Mouse (Mus musculus) small intestine, adult 2 months (tissue): Measurements from ENCODE around the gene Ddx50. TPM values are rescaled to one million over a fixed set of nuclear protein-coding genes. Genes with fewer than 3 reads are reported as not detected.
"Not testable (repeated sequence)": the region's sequence is repeated elsewhere in the genome, so short reads cannot be mapped to it uniquely, and the experiment has no call there.

Experiments used
- H3K27ac ChIP-seq: fragments of 200-500 bp; 2 replicates; pipeline ENCODE4 v1.5.1; 2012; ENCODE audit warnings: low read depth, low read length, control low read depth, inconsistent platforms; ENCODE audit not compliant: insufficient read depth
- H3K27me3 ChIP-seq: fragments of 200-500 bp; 2 replicates; pipeline ENCODE4 v1.6.1; 2012; ENCODE audit warnings: mild to moderate bottlenecking, moderate library complexity, low read length, inconsistent platforms; ENCODE audit not compliant: control insufficient read depth, insufficient read depth
- H3K36me3 ChIP-seq: fragments of 200-500 bp; 2 replicates; pipeline ENCODE4 v1.6.1; 2012; ENCODE audit warnings: mild to moderate bottlenecking, low read length, control low read depth, inconsistent platforms; ENCODE audit not compliant: control insufficient read depth, insufficient read depth
- H3K4me1 ChIP-seq: fragments of 200-500 bp; 2 replicates; pipeline ENCODE4 v1.6.1; 2012; ENCODE audit warnings: low read length, inconsistent platforms, mixed read lengths; ENCODE audit not compliant: control insufficient read depth, insufficient read depth, insufficient read length
- H3K4me3 ChIP-seq: fragments of 200-500 bp; 2 replicates; pipeline ENCODE4 v1.5.1; 2012; ENCODE audit warnings: low read depth, mild to moderate bottlenecking, control low read depth, inconsistent platforms, low read length, moderate library complexity
- CTCF ChIP-seq: fragments of 200-500 bp; IDR thresholded peaks from 2 replicates; pipeline ENCODE4 v1.5.1; 2012; ENCODE audit warnings: low read depth, mild to moderate bottlenecking, control low read depth, inconsistent platforms, low read length, moderate library complexity, mixed read lengths; ENCODE audit not compliant: insufficient replicate concordance, insufficient read length; ENCODE audit errors: extremely low read depth
- POLR2A ChIP-seq: fragments of 200-500 bp; IDR thresholded peaks from 2 replicates; pipeline ENCODE4 v1.6.1; 2012; ENCODE audit warnings: low read depth, mild to moderate bottlenecking, control low read depth, inconsistent platforms, low read length, moderate library complexity
- WGBS: fragments of 180-500 bp; shearing (Covaris S2); methylation state at CpG from one replicate; pipeline ENCODE4 v1.1.7; 2018; 5-methylcytosine and 5-hydroxymethylcytosine counted together
- polyA plus RNA-seq: library from polyadenylated mRNA; depleted of rRNA; stranded (reverse); fragments of >200 nt; gene quantifications from 2 replicates; pipeline ENCODE4 v1.2.3, GENCODE M21; 2012

Gene Ddx50
- polyA plus RNA-seq, 1 experiment = 2.8 TPM

DNA sequence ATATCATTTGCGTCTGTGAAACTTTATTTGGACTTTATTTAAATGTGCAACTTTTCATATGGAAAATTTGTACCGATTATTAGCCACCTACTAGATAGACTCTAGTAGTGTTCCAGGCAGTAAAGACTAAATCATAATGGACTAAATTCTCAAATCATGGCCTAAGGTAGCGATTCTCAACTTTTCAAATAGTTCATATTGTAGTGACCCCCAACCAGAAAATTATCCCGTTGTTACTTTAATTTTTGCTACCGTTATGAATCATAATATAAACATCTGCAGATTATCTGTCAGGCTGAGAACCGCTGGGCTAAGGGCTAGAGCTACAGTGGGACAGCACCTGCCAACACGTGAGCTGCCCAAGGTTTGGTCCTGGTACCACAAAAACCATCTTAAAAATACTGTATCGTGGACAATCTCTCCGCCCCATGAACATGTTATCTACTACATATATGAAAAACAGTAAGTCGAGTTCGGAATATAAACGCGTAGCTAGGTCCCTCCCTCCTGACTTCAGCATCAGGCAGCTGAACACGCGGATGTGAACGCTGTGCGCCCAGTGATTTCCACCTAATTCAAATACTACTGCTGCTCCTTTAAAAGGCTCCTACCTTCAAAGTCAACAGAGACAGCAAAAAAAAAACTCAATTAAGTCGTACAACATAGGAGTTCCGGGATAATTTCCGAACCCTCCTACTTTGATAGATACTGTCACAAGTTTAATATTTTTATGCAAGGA, 49.8 kb downstream of the Ddx50 start:
- no peak for TF ChIP-seq POLR2A
- no peak for TF ChIP-seq CTCF
- no peak overlapping the region for H3K27ac ChIP-seq
- peaks cover 14% of the 10 kb centered on the region for H3K36me3 ChIP-seq
- WGBS = 8% methylated on average over 20 of the region's 20 CpGs
- H3K27me3 ChIP-seq = no peaks in the 10 kb centered on the region
- H3K4me3 ChIP-seq = peak overlapping the region; percentile 93
- H3K4me1 ChIP-seq = peaks cover 5% of the 10 kb centered on the region

DNA sequence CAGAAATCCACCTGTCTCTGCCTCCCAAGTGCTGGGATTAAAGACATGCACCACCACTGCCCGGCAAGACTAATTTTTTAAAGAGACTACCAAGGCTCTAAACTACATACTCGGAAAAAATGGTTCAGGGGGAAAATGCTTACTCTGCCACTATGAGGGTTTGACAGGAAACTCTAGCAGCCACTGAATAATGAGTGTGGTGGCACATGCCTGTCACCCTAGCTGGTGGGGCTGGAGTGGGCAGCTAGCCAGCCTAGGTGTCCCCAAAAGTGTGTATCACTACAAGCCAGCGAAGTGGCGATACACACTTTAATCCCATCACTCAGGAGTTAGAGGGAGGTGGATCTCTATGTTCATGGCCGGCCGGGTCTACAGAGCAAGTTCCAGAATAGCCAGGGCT, 51.0 kb downstream of the Ddx50 start:
- Histone ChIP-seq H3K27ac (no peak overlapping the region), H3K4me1 (peaks cover 5% of the 10 kb centered on the region), H3K4me3 (no peak overlapping the region), H3K36me3 (peaks cover 20% of the 10 kb centered on the region), H3K27me3 (no peaks in the 10 kb centered on the region)
- TF ChIP-seq POLR2A (no peak), CTCF (no peak)
- 77% methylated on average over 6 of the region's 6 CpGs for WGBS

DNA sequence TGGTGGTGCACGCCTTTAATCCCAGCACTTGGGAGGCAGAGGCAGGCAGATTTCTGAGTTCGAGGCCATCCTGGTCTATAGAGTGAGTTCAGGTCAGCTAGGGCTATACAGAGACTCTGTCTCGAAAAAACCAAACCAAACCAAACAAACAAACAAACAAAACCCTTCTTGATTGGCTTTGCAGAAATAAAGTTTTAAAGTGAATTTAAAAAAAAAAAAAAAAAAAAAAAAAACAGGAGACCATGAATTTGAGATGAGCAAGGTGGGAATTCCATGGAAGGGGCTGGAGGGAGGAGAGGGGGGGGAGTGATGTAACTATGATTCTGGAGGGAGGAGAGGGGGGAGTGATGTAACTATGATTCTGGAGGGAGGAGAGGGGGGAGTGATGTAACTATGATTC, 51.7 kb downstream of the Ddx50 start:
- not testable (repeated sequence) for H3K4me3 ChIP-seq, H3K4me1 ChIP-seq, H3K27me3 ChIP-seq, H3K27ac ChIP-seq
- peaks cover 24% of the 10 kb centered on the region for H3K36me3 ChIP-seq
- 91% methylated on average over 3 of the region's 3 CpGs for WGBS

DNA sequence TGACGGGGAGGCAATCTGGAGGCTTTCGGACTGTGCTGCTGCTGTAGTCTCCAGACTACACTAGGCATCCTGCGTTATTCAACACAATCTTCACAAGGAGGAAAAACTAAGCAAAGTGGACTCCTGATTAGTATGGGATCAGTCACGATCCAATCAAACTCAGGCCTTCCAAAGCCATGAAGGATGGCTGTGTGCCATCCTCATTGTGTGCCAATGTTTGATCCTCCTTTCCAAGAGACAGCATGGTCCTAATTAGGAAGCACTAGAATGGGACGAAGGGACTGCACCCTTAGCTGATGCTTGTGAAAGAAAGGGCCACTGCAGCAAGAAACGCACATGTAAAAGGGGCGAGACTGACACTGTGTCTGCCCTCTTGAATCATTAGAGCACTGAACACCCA, 58.5 kb downstream of the Ddx50 start:
- Histone ChIP-seq H3K27me3 (no peaks in the 10 kb centered on the region), H3K4me1 (no peaks in the 10 kb centered on the region), H3K4me3 (no peak overlapping the region), H3K36me3 (peaks cover 67% of the 10 kb centered on the region), H3K27ac (no peak overlapping the region)
- WGBS = 86% methylated on average over 7 of the region's 7 CpGs
- TF ChIP-seq CTCF (no peak), POLR2A (no peak)

DNA sequence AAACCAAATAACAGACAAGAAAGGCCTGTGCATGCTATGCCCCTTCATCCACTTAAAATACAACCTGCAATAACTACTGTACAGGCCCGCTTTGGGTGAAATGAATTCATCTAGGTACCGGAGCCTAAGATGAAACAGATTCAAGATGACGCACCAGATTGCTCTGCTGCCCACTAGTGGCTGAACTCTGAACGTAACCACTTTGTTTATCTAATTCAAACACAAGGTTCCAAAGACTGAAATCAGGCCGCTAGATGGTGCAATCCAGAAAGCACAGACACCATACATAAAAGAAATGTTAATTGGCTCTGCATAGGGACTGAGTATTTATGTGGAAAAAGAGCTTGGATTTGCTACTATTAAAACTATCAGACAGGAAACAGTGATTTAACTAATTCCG, 60.8 kb downstream of the Ddx50 start:
- Histone ChIP-seq H3K4me1 (no peaks in the 10 kb centered on the region), H3K27me3 (no peaks in the 10 kb centered on the region), H3K27ac (no peak overlapping the region), H3K4me3 (no peak overlapping the region), H3K36me3 (peaks cover 68% of the 10 kb centered on the region)
- 19% methylated on average over 6 of the region's 6 CpGs for WGBS
- TF ChIP-seq CTCF = no peak
- TF ChIP-seq POLR2A = no peak

DNA sequence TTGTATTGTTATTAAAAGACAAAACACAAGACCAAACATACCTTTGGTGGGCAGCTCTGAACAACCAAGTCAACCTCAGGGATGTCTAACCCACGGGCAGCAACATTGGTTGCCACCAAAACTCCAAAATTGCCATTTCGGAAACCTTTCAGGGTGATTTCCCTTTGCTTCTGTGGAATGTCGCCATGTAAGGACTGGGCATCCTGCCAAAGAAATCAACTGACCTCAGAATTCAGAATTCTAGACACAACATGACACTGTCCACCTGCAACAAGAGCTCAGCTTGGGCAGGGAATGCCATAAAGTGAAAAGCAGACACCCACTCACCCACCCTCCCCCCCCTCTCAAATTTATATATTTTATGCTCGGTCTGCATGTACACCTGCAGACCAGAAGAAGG, 62.4 kb downstream of the Ddx50 start:
- 82% methylated on average over 4 of the region's 4 CpGs for WGBS
- H3K4me3 ChIP-seq = no peak overlapping the region
- H3K27me3 ChIP-seq = no peaks in the 10 kb centered on the region
- no peaks in the 10 kb centered on the region for H3K4me1 ChIP-seq
- TF ChIP-seq POLR2A = no peak
- no peak for TF ChIP-seq CTCF
- H3K36me3 ChIP-seq = peaks cover 75% of the 10 kb centered on the region
- no peak overlapping the region for H3K27ac ChIP-seq

DNA sequence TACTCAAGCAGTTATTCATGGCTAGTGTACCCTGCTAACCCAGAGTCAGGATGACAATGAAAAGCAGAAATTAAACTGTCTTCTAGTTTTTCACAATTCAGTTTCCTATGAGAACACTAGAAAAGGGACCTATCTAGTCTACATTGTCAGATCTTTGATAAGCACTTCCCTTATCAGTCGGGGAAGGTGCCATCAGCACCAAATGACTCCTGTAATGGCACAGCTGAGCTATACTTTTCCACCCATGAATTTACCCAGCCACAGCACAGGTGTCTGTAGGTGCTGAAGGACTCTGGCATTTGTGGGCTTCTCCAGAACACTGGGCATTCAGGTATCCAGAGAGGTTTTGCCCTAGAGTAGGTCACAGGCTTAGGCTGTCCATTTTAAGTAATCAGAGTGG, 67.8 kb downstream of the Ddx50 start:
- WGBS = 56% methylated on average over 1 of the region's 1 CpGs
- peaks cover 59% of the 10 kb centered on the region for H3K36me3 ChIP-seq
- no peaks in the 10 kb centered on the region for H3K4me1 ChIP-seq
- H3K27me3 ChIP-seq = no peaks in the 10 kb centered on the region
- TF ChIP-seq POLR2A (no peak), CTCF (no peak)
- H3K27ac ChIP-seq = no peak overlapping the region
- no peak overlapping the region for H3K4me3 ChIP-seq
